29 mouse cellular contexts compared by ENCODE assay signal in the genomic region with DNA sequence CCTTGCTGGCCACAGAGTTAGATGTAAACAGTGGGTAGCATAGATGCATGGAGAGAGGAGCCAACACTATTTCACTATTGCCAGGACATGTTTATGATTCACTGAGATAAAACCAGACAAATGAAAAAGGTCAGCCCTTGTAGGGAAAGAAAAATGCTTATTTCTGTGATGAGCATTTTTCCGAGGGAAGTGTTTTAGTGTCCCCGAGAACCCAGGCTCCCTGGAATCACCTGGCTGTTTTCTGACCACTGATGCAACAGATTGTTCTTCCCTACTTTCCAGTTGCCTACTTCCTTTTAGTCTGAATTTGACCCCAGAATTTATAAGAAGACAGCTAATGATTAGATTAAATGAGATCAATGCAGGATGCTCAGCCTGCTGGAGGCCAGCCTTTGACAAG. TPM values are rescaled to one million over a fixed set of nuclear protein-coding genes. Genes with fewer than 3 reads are reported as not detected.
"Had no signal": no experiment of that assay in that cellular context is flagged by ENCODE, and none has a peak within 500 bp of the region (broad histone marks: within the 10 kb centered on the region; RNA-seq: fewer than 3 reads in every experiment).

No protein-coding gene starts in this region.

- H3K4me1 ChIP-seq: liver, embryonic 12.5 days; liver, embryonic 15.5 days; megakaryocyte, embryonic 14.5 days; midbrain, embryonic 10.5 days had no signal

- ATAC-seq: intestine, postnatal 0 days; liver, embryonic 12.5 days had no signal

- H3K27me3 ChIP-seq: limb, embryonic 13.5 days; liver, embryonic 12.5 days; liver, embryonic 15.5 days; megakaryocyte, embryonic 14.5 days had no signal

- H3K36me3 ChIP-seq: limb, embryonic 10.5 days; limb, embryonic 13.5 days; liver, embryonic 12.5 days; liver, embryonic 15.5 days; midbrain, embryonic 10.5 days had no signal

- H3K4me2 ChIP-seq: limb, embryonic 13.5 days; liver, embryonic 12.5 days; liver, embryonic 15.5 days had no signal

- H3K9ac ChIP-seq: limb, embryonic 13.5 days; liver, embryonic 12.5 days; liver, embryonic 15.5 days had no signal

- H3K27ac ChIP-seq: kidney, postnatal 0 days; layer of hippocampus, adult 2 months; limb, embryonic 10.5 days; limb, embryonic 13.5 days; liver, embryonic 12.5 days; liver, embryonic 15.5 days; midbrain, embryonic 10.5 days; stomach, postnatal 0 days had no signal

- H3K4me3 ChIP-seq: layer of hippocampus, adult 2 months; limb, embryonic 10.5 days; limb, embryonic 13.5 days; liver, embryonic 12.5 days; liver, embryonic 15.5 days; megakaryocyte, embryonic 14.5 days; midbrain, embryonic 10.5 days had no signal

- DNase-seq: kidney, postnatal 25 days; layer of hippocampus, adult 9-11 months; liver; lung, adult 18-20 months; lung, postnatal 36 days; right cerebral cortex, postnatal 4 days; thymus, adult 2 months; thymus, postnatal 14 days; thymus, postnatal 4 days had no signal

- H3K9me3 ChIP-seq: limb, embryonic 10.5 days; limb, embryonic 13.5 days; liver, embryonic 12.5 days; liver, embryonic 15.5 days; megakaryocyte, embryonic 14.5 days; midbrain, embryonic 10.5 days had no signal

RNA-seq across cellular contexts. Expression of gene Olfr455, which starts 1.2 kb away (rescaled TPM):
- total RNA-seq: layer of hippocampus, adult 2 months; layer of hippocampus, postnatal 25 days; left cerebral cortex, adult 18-20 months; left cerebral cortex, postnatal 25 days had no signal
- polyA plus RNA-seq: intestine, postnatal 0 days; kidney, adult 2 months; kidney, embryonic 14.5 days; kidney, postnatal 0 days; large intestine, adult 2 months; limb, embryonic 10.5 days; limb, embryonic 13.5 days; liver, embryonic 12.5 days; liver, embryonic 15.5 days; midbrain, embryonic 10.5 days; midbrain, embryonic 14.5 days; neural tube, embryonic 11.5 days; neural tube, embryonic 14.5 days; stomach, embryonic 14.5 days; stomach, postnatal 0 days; thymus, adult 2 months had no signal

RNA-seq across cellular contexts. Expression of gene Tcaf3, which starts 51.3 kb away (rescaled TPM):
- total RNA-seq: layer of hippocampus, adult 2 months; layer of hippocampus, postnatal 25 days; left cerebral cortex, adult 18-20 months; left cerebral cortex, postnatal 25 days had no signal
- polyA plus RNA-seq: intestine, postnatal 0 days; kidney, adult 2 months; kidney, embryonic 14.5 days; kidney, postnatal 0 days; large intestine, adult 2 months; limb, embryonic 10.5 days; limb, embryonic 13.5 days; liver, embryonic 12.5 days; liver, embryonic 15.5 days; midbrain, embryonic 10.5 days; midbrain, embryonic 14.5 days; neural tube, embryonic 11.5 days; neural tube, embryonic 14.5 days; stomach, embryonic 14.5 days; stomach, postnatal 0 days; thymus, adult 2 months had no signal

RNA-seq across cellular contexts. Expression of gene Olfr456, which starts 59.2 kb away (rescaled TPM):
- total RNA-seq: layer of hippocampus, adult 2 months; layer of hippocampus, postnatal 25 days; left cerebral cortex, adult 18-20 months; left cerebral cortex, postnatal 25 days had no signal
- polyA plus RNA-seq: intestine, postnatal 0 days; kidney, adult 2 months; kidney, embryonic 14.5 days; kidney, postnatal 0 days; large intestine, adult 2 months; limb, embryonic 10.5 days; limb, embryonic 13.5 days; liver, embryonic 12.5 days; liver, embryonic 15.5 days; midbrain, embryonic 10.5 days; midbrain, embryonic 14.5 days; neural tube, embryonic 11.5 days; neural tube, embryonic 14.5 days; stomach, embryonic 14.5 days; stomach, postnatal 0 days; thymus, adult 2 months had no signal
